Mouse (Mus musculus) neural tube, embryonic 14.5 days (tissue): ENCODE results near the gene Sulf2. TPM values are rescaled to one million over a fixed set of nuclear protein-coding genes. Genes with fewer than 3 reads are reported as not detected.

Source experiments
- ATAC-seq: fragments of 200-750 bp; cut with Nextera tagmentation; 2 replicates; pipeline ENCODE4 v1.8.0; 2017; ENCODE audit warnings: low read depth, mild to moderate bottlenecking, moderate TSS enrichment, moderate library complexity
- H3K27ac ChIP-seq: fragments of 300-500 bp; sonication (generic); 2 replicates; pipeline ENCODE4 v1.5.1; 2014; ENCODE audit warnings: low read depth, mild to moderate bottlenecking, control low read depth, low read length, moderate library complexity, mixed read lengths
- H3K27me3 ChIP-seq: fragments of 300-500 bp; sonication (generic); 2 replicates; pipeline ENCODE4 v1.6.1; 2014; ENCODE audit warnings: low read length; ENCODE audit not compliant: control insufficient read depth, insufficient read depth
- H3K36me3 ChIP-seq: fragments of 300-500 bp; sonication (generic); 2 replicates; pipeline ENCODE4 v1.6.1; 2014; ENCODE audit warnings: low read length, mixed read lengths; ENCODE audit not compliant: control insufficient read depth, insufficient read depth
- H3K4me1 ChIP-seq: fragments of 300-500 bp; sonication (generic); 2 replicates; pipeline ENCODE4 v1.6.1; 2014; ENCODE audit warnings: low read length; ENCODE audit not compliant: control insufficient read depth, insufficient read depth
- H3K4me2 ChIP-seq: fragments of 300-500 bp; sonication (generic); 2 replicates; pipeline ENCODE4 v1.6.1; 2014; ENCODE audit warnings: mild to moderate bottlenecking, low read depth, low read length, control low read depth
- H3K4me3 ChIP-seq: fragments of 300-500 bp; sonication (generic); 2 replicates; pipeline ENCODE4 v1.5.1; 2014; ENCODE audit warnings: low read depth, low read length, control low read depth, mixed read lengths
- H3K9ac ChIP-seq: fragments of 300-500 bp; sonication (generic); replicated peaks from 2 replicates; pipeline ENCODE4 v1.6.1; 2014; ENCODE audit warnings: low read depth, mild to moderate bottlenecking, control low read depth, low read length, mixed read lengths
- H3K9me3 ChIP-seq: fragments of 300-500 bp; sonication (generic); 2 replicates; pipeline ENCODE4 v1.6.1; 2016; ENCODE audit warnings: low read length; ENCODE audit not compliant: control insufficient read depth
- WGBS: fragments of 180-500 bp; shearing (Covaris S2); extraction: QIAGEN DNeasy Blood & Tissue Kit; methylation state at CpG from one replicate; pipeline ENCODE4 v1.1.7; 2014; 5-methylcytosine and 5-hydroxymethylcytosine counted together
- polyA plus RNA-seq: library from polyadenylated mRNA; unstranded; fragments of >200 nt; fragmentation: Nextera tagmentation; extraction: Ambion mirVana; gene quantifications from 2 replicates; pipeline ENCODE4 v1.2.1, GENCODE M21; 2014

Sulf2 gene
- polyA plus RNA-seq, 1 experiment from 2014 or later, result 141 TPM

GRCm38 (mm10) chr2:166059684-166060423, 95.6 kb downstream of the Sulf2 start:
- H3K27me3 ChIP-seq, result no peaks in the 10 kb centered on the region
- H3K27ac ChIP-seq, result no peak overlapping the region
- no peaks in the 10 kb centered on the region for H3K4me1 ChIP-seq
- no peak overlapping the region for H3K4me2 ChIP-seq
- ATAC-seq, result no peak
- 83% methylated on average over 7 of the region's 7 CpGs for WGBS
- H3K9ac ChIP-seq, result no peak overlapping the region
- no peak overlapping the region for H3K4me3 ChIP-seq
- H3K36me3 ChIP-seq, result peaks cover 19% of the 10 kb centered on the region
- no peaks in the 10 kb centered on the region for H3K9me3 ChIP-seq

GRCm38 (mm10) chr2:166054002-166054539, 101.4 kb downstream of the Sulf2 start:
- WGBS, result 94% methylated on average over 14 of the region's 14 CpGs

GRCm38 (mm10) chr2:166051966-166052365, 103.5 kb downstream of the Sulf2 start:
- Histone ChIP-seq H3K4me1 (no peaks in the 10 kb centered on the region), H3K4me3 (no peak overlapping the region), H3K36me3 (peaks cover 32% of the 10 kb centered on the region), H3K9ac (no peak overlapping the region), H3K9me3 (no peaks in the 10 kb centered on the region), H3K4me2 (no peak overlapping the region), H3K27ac (no peak overlapping the region), H3K27me3 (no peaks in the 10 kb centered on the region)
- 91% methylated on average over 7 of the region's 7 CpGs for WGBS
- ATAC-seq, result no peak

More at GRCm38 (mm10) chr2:166054002-166054539, 101.4 kb downstream of the Sulf2 start:
- Histone ChIP-seq H3K36me3 (peaks cover 29% of the 10 kb centered on the region), H3K4me1 (no peaks in the 10 kb centered on the region), H3K9ac (no peak overlapping the region), H3K27me3 (no peaks in the 10 kb centered on the region), H3K27ac (no peak overlapping the region), H3K4me2 (no peak overlapping the region), H3K9me3 (no peaks in the 10 kb centered on the region), H3K4me3 (no peak overlapping the region)
- ATAC-seq, result no peak

- WGBS, result 92% methylated on average over 17 of the region's 17 CpGs
- H3K36me3 ChIP-seq, result peaks cover 32% of the 10 kb centered on the region
- H3K4me1 ChIP-seq, result no peaks in the 10 kb centered on the region
Measured at GRCm38 (mm10) chr2:166051421-166051820, 104.0 kb downstream of the Sulf2 start.

GRCm38 (mm10) chr2:166048852-166049251, 106.6 kb downstream of the Sulf2 start:
- no peak overlapping the region for H3K27ac ChIP-seq
- H3K36me3 ChIP-seq, result peaks cover 22% of the 10 kb centered on the region
- H3K4me2 ChIP-seq, result no peak overlapping the region
- no peak overlapping the region for H3K9ac ChIP-seq
- WGBS, result 80% methylated on average over 7 of the region's 7 CpGs
- no peaks in the 10 kb centered on the region for H3K9me3 ChIP-seq
- no peak for ATAC-seq
- no peaks in the 10 kb centered on the region for H3K27me3 ChIP-seq
- H3K4me3 ChIP-seq, result no peak overlapping the region
- H3K4me1 ChIP-seq, result no peaks in the 10 kb centered on the region

More at GRCm38 (mm10) chr2:166051421-166051820, 104.0 kb downstream of the Sulf2 start:
- H3K4me2 ChIP-seq, result no peak overlapping the region
- H3K27me3 ChIP-seq, result no peaks in the 10 kb centered on the region
- no peak overlapping the region for H3K27ac ChIP-seq
- H3K4me3 ChIP-seq, result no peak overlapping the region
- no peak overlapping the region for H3K9ac ChIP-seq
- no peak for ATAC-seq
- H3K9me3 ChIP-seq, result no peaks in the 10 kb centered on the region

GRCm38 (mm10) chr2:166047931-166048330, 107.5 kb downstream of the Sulf2 start:
- Histone ChIP-seq H3K36me3 (peaks cover 22% of the 10 kb centered on the region), H3K9ac (no peak overlapping the region), H3K27me3 (no peaks in the 10 kb centered on the region), H3K4me2 (no peak overlapping the region), H3K9me3 (no peaks in the 10 kb centered on the region), H3K4me1 (no peaks in the 10 kb centered on the region), H3K27ac (no peak overlapping the region), H3K4me3 (no peak overlapping the region)
- no peak for ATAC-seq
- 98% methylated on average over 4 of the region's 4 CpGs for WGBS

GRCm38 (mm10) chr2:166045549-166046501, 109.6 kb downstream of the Sulf2 start:
- H3K27ac ChIP-seq, result no peak overlapping the region
- no peak overlapping the region for H3K9ac ChIP-seq
- WGBS, result 74% methylated on average over 10 of the region's 10 CpGs
- H3K27me3 ChIP-seq, result no peaks in the 10 kb centered on the region
- no peak overlapping the region for H3K4me3 ChIP-seq
- ATAC-seq, result no peak
- no peaks in the 10 kb centered on the region for H3K4me1 ChIP-seq
- H3K36me3 ChIP-seq, result peaks cover 10% of the 10 kb centered on the region; the same call in 1 of the 2 replicates
- H3K9me3 ChIP-seq, result no peaks in the 10 kb centered on the region
- H3K4me2 ChIP-seq, result no peak overlapping the region

GRCm38 (mm10) chr2:166045006-166045405, 110.5 kb downstream of the Sulf2 start:
- H3K4me2 ChIP-seq, result no peak overlapping the region
- whole genome bisulfite sequencing, result 90% methylated on average over 2 of the region's 2 CpGs
- no peaks in the 10 kb centered on the region for H3K4me1 ChIP-seq
- no peaks in the 10 kb centered on the region for H3K9me3 ChIP-seq
- H3K27me3 ChIP-seq, result no peaks in the 10 kb centered on the region
- no peak overlapping the region for H3K4me3 ChIP-seq
- peaks cover 4% of the 10 kb centered on the region; the same call in 1 of the 2 replicates for H3K36me3 ChIP-seq
- H3K27ac ChIP-seq, result no peak overlapping the region
- ATAC-seq, result no peak
- H3K9ac ChIP-seq, result no peak overlapping the region
